Mouse (Mus musculus) left cerebral cortex, postnatal 36 days (tissue): ENCODE measurements around the gene Zfp931. TPM values are rescaled to one million over a fixed set of nuclear protein-coding genes. Genes with fewer than 3 reads are reported as not detected.
"Not testable (repeated sequence)": the region's sequence is repeated elsewhere in the genome, so short reads cannot be mapped to it uniquely, and the experiment has no call there.

Experiments used
- DNase-seq, 2 experiments: peaks; one replicate each; pipeline ENCODE4 v3.0.0; 2021 to 2022; ENCODE audit warnings: low spot score in 2 of 2, mixed read lengths in 1 of 2
- intact Hi-C: fragments of 180-260 bp; cut with DNase I; formaldehyde crosslinking; loops from one replicate; pipeline ENCODE4 v1.15.1; 2025
- total RNA-seq, 2 experiments: library from RNA; stranded (reverse); gene quantifications; 2 replicates each; pipeline ENCODE4 v1.2.3; 2021

The Zfp931 gene
- total RNA-seq = 10 to 100 TPM; 18.6 to 24.1 TPM

GRCm38 (mm10) chr2:178078166-178078717 is at the start of gene Zfp931:
TSS of gene Zfp931 (minus strand) at chr2:178078476.
- intact Hi-C loops, DNase-seq: not testable (repeated sequence)

GRCm38 (mm10) chr2:178126041-178126820 is 48.0 kb upstream of the Zfp931 start:
- no peak for DNase-seq

GRCm38 (mm10) chr2:178125427-178125826 is 47.2 kb upstream of the Zfp931 start:
- DNase-seq = peak in 1 of 2 experiments; percentile 1
- intact Hi-C loops = no loop called here

More at GRCm38 (mm10) chr2:178126041-178126820, 48.0 kb upstream of the Zfp931 start:
- intact Hi-C loops = no loop called here

- intact Hi-C loops = no loop called here
- DNase-seq = no peak
Measured at GRCm38 (mm10) chr2:178123466-178123865, 45.2 kb upstream of the Zfp931 start.

GRCm38 (mm10) chr2:178121946-178122665 is 43.8 kb upstream of the Zfp931 start:
- intact Hi-C loops = no loop called here
- peak in 1 of 2 experiments; percentile 3 for DNase-seq

GRCm38 (mm10) chr2:178121375-178121688 is 43.1 kb upstream of the Zfp931 start:
- intact Hi-C loops = no loop called here
- no peak for DNase-seq

GRCm38 (mm10) chr2:178120651-178121374 is 42.5 kb upstream of the Zfp931 start:
- DNase-seq = peak in 1 of 2 experiments; percentile 2
- intact Hi-C loops = no loop called here

GRCm38 (mm10) chr2:178120356-178120645 is 42.0 kb upstream of the Zfp931 start:
- intact Hi-C loops = no loop called here
- DNase-seq = peak in 1 of 2 experiments; percentile 3

GRCm38 (mm10) chr2:178119561-178120355 is 41.5 kb upstream of the Zfp931 start:
- DNase-seq = peak in 1 of 2 experiments; percentile 2
- intact Hi-C loops = no loop called here

- intact Hi-C loops = no loop called here
Measured at GRCm38 (mm10) chr2:178118801-178119560, 40.7 kb upstream of the Zfp931 start, which contains the start of gene Phactr3. TSS of gene Phactr3 (plus strand) at chr2:178118975.

GRCm38 (mm10) chr2:178117946-178118345 is 39.7 kb upstream of the Zfp931 start:
- peak; percentile 49 for DNase-seq
- intact Hi-C loops = no loop called here

More at GRCm38 (mm10) chr2:178118801-178119560, 40.7 kb upstream of the Zfp931 start, which contains the start of gene Phactr3:
- peak; percentile 12 to 37 for DNase-seq

- intact Hi-C loops = no loop called here
- peak in 1 of 2 experiments; percentile 63 for DNase-seq
Measured at GRCm38 (mm10) chr2:178101957-178102356, 23.7 kb upstream of the Zfp931 start.

- intact Hi-C loops = loop anchor here (2.0 kb wide), 1 partner anchor 239 kb away; no protein-coding TSS in a partner anchor
Measured at GRCm38 (mm10) chr2:178098021-178098420, 19.7 kb upstream of the Zfp931 start.

GRCm38 (mm10) chr2:178089586-178089985 is 11.3 kb upstream of the Zfp931 start:
- DNase-seq = no peak
- intact Hi-C loops = no loop called here

More at GRCm38 (mm10) chr2:178098021-178098420, 19.7 kb upstream of the Zfp931 start:
- peak in 1 of 2 experiments; percentile 59 for DNase-seq

- no peak for DNase-seq
- intact Hi-C loops = no loop called here
Measured at GRCm38 (mm10) chr2:178058195-178058594, 20.1 kb downstream of the Zfp931 start.

- DNase-seq, intact Hi-C loops: not testable (repeated sequence)
Measured at GRCm38 (mm10) chr2:178027601-178028000, 50.7 kb downstream of the Zfp931 start.

- intact Hi-C loops, DNase-seq: not testable (repeated sequence)
Measured at GRCm38 (mm10) chr2:178023861-178024260, 54.4 kb downstream of the Zfp931 start.

GRCm38 (mm10) chr2:178023011-178023611 is 55.2 kb downstream of the Zfp931 start, which contains the start of gene Zfp971:
TSS of gene Zfp971 (plus strand) at chr2:178023284.
- intact Hi-C loops = not testable (repeated sequence)
- DNase-seq = peak; percentile 37 to 52
